19 mouse cellular contexts compared by ENCODE assay signal in genomic region chr5:115003224-115003873, GRCm38 (mm10). TPM values are rescaled to one million over a fixed set of nuclear protein-coding genes. Genes with fewer than 3 reads are reported as not detected.
"Had no signal": no experiment of that assay in that cellular context is flagged by ENCODE, and none has a peak within 500 bp of the region (broad histone marks: within the 10 kb centered on the region; RNA-seq: fewer than 3 reads in every experiment).

No protein-coding gene starts in this region.

- H3K36me3 ChIP-seq: limb, embryonic 12.5 days; liver, embryonic 15.5 days; midbrain, embryonic 12.5 days had no signal

- DNase-seq: kidney, adult 2 months; kidney, postnatal 36 days; layer of hippocampus, adult 9-11 months; layer of hippocampus, postnatal 36 days; lung, adult 2 months; lung, postnatal 36 days; right cerebral cortex, postnatal 14 days; thymus, adult 18-20 months; thymus, postnatal 25 days had no signal

- H3K9ac ChIP-seq: limb, embryonic 12.5 days; liver, embryonic 15.5 days; midbrain, embryonic 12.5 days had no signal

- H3K27ac ChIP-seq: kidney, postnatal 0 days; limb, embryonic 12.5 days; liver, embryonic 15.5 days; midbrain, embryonic 12.5 days had no signal

- H3K4me1 ChIP-seq: limb, embryonic 12.5 days; midbrain, embryonic 12.5 days had no signal

- ATAC-seq: intestine, embryonic 16.5 days; lung, postnatal 0 days had no signal

- H3K4me3 ChIP-seq: limb, embryonic 12.5 days; liver, embryonic 15.5 days; midbrain, embryonic 12.5 days had no signal

- H3K9me3 ChIP-seq: limb, embryonic 12.5 days; liver, embryonic 15.5 days; midbrain, embryonic 12.5 days had no signal

- H3K27me3 ChIP-seq: limb, embryonic 12.5 days; midbrain, embryonic 12.5 days had no signal

- H3K4me2 ChIP-seq: limb, embryonic 12.5 days; liver, embryonic 15.5 days; midbrain, embryonic 12.5 days had no signal

RNA-seq across cellular contexts. Expression of gene Hnf1a, which starts 32.5 kb away (rescaled TPM):
- total RNA-seq: layer of hippocampus, adult 18-20 months; layer of hippocampus, postnatal 36 days; left cerebral cortex, postnatal 36 days; megakaryocyte progenitor cell, adult 5-6 weeks; midbrain, postnatal 0 days had no signal
- polyA plus RNA-seq: limb, embryonic 12.5 days; lung, adult 2 months; lung, postnatal 0 days had no signal
